Mouse (Mus musculus): Measurements from ENCODE around the gene Calcrl.

Gene Calcrl

GRCm38 (mm10) chr2:84425138-84425537 is at the start of gene Calcrl:
Gene Calcrl (minus strand): TSS chr2:84425411.
- peak; percentile 96 for DNase-seq

GRCm38 (mm10) chr2:84474651-84475050 is 49.4 kb upstream of the Calcrl start:
- DNase-seq = no peak

GRCm38 (mm10) chr2:84473941-84474530 is 48.8 kb upstream of the Calcrl start:
- DNase-seq = no peak

- no peak for DNase-seq
Observed at GRCm38 (mm10) chr2:84467391-84467790, 42.2 kb upstream of the Calcrl start.

- DNase-seq = no peak
Observed at GRCm38 (mm10) chr2:84464956-84465355, 39.7 kb upstream of the Calcrl start.

- DNase-seq = no peak
Observed at GRCm38 (mm10) chr2:84462411-84462810, 37.2 kb upstream of the Calcrl start.

GRCm38 (mm10) chr2:84459651-84460177 is 34.5 kb upstream of the Calcrl start:
- DNase-seq = peak; percentile 70

- no peak for DNase-seq
Observed at GRCm38 (mm10) chr2:84457221-84457620, 32.0 kb upstream of the Calcrl start.

- DNase-seq = peak; percentile 80
Observed at GRCm38 (mm10) chr2:84455236-84455799, 30.1 kb upstream of the Calcrl start.

- DNase-seq = no peak
Observed at GRCm38 (mm10) chr2:84454551-84455235, 29.5 kb upstream of the Calcrl start.

GRCm38 (mm10) chr2:84454051-84454450 is 28.8 kb upstream of the Calcrl start:
- peak; percentile 80 for DNase-seq

- DNase-seq = no peak
Observed at GRCm38 (mm10) chr2:84445499-84445898, 20.3 kb upstream of the Calcrl start.

- DNase-seq = peak; percentile 8
Observed at GRCm38 (mm10) chr2:84441940-84442339, 16.7 kb upstream of the Calcrl start.

GRCm38 (mm10) chr2:84429724-84430123 is 4.5 kb upstream of the Calcrl start:
- DNase-seq = peak; percentile 77

GRCm38 (mm10) chr2:84428836-84429235 is 3.6 kb upstream of the Calcrl start:
- no peak for DNase-seq

GRCm38 (mm10) chr2:84426531-84426930 is 1.3 kb upstream of the Calcrl start:
- DNase-seq = no peak

- no peak for DNase-seq
Observed at GRCm38 (mm10) chr2:84416501-84416900, 8.7 kb downstream of the Calcrl start.

- DNase-seq = no peak
Observed at GRCm38 (mm10) chr2:84409796-84410592, 15.2 kb downstream of the Calcrl start.

- no peak for DNase-seq
Observed at GRCm38 (mm10) chr2:84404834-84405233, 20.4 kb downstream of the Calcrl start.

GRCm38 (mm10) chr2:84402713-84403112 is 22.5 kb downstream of the Calcrl start:
- DNase-seq = no peak

GRCm38 (mm10) chr2:84396557-84396956 is 28.7 kb downstream of the Calcrl start:
- no peak for DNase-seq

- DNase-seq = peak; percentile 30
Observed at GRCm38 (mm10) chr2:84393236-84393635, 32.0 kb downstream of the Calcrl start.

GRCm38 (mm10) chr2:84389075-84389474 is 36.1 kb downstream of the Calcrl start:
- DNase-seq = no peak
